Mouse (Mus musculus) intestine, embryonic 16.5 days (tissue): ENCODE measurements around the gene Sdk2. TPM values are rescaled to one million over a fixed set of nuclear protein-coding genes. Genes with fewer than 3 reads are reported as not detected.
A peak's percentile ranks its signal among the peaks of the same experiment; 100 is the strongest.

ENCODE experiments used
- ATAC-seq: fragments of 200-750 bp; cut with Nextera tagmentation; 2 replicates; pipeline ENCODE4 v1.8.0; 2017; ENCODE audit warnings: moderate TSS enrichment, moderate library complexity
- H3K27ac ChIP-seq: fragments of 300-500 bp; sonication (generic); 2 replicates; pipeline ENCODE4 v1.5.1; 2014; ENCODE audit warnings: mild to moderate bottlenecking, low read length
- H3K27me3 ChIP-seq: fragments of 300-500 bp; sonication (generic); replicated peaks from 2 replicates; pipeline ENCODE4 v1.6.1; 2014; ENCODE audit warnings: low read length, control low read depth, mixed read lengths; ENCODE audit not compliant: control insufficient read depth, insufficient read depth
- H3K36me3 ChIP-seq: fragments of 300-500 bp; sonication (generic); 2 replicates; pipeline ENCODE4 v1.6.1; 2014; ENCODE audit warnings: low read length, control low read depth; ENCODE audit not compliant: control insufficient read depth, insufficient read depth
- H3K4me1 ChIP-seq: fragments of 300-500 bp; sonication (generic); 2 replicates; pipeline ENCODE4 v1.6.1; 2014; ENCODE audit warnings: low read length, control low read depth, mixed read lengths; ENCODE audit not compliant: control insufficient read depth, insufficient read depth
- H3K4me2 ChIP-seq: fragments of 300-500 bp; sonication (generic); 2 replicates; pipeline ENCODE4 v1.6.1; 2014; ENCODE audit warnings: low read depth, low read length, control low read depth
- H3K4me3 ChIP-seq: fragments of 300-500 bp; sonication (generic); 2 replicates; pipeline ENCODE4 v1.5.1; 2014; ENCODE audit warnings: mild to moderate bottlenecking, low read length
- H3K9ac ChIP-seq: fragments of 300-500 bp; sonication (generic); 2 replicates; pipeline ENCODE4 v1.6.1; 2014; ENCODE audit warnings: low read depth, low read length
- H3K9me3 ChIP-seq: fragments of 300-500 bp; sonication (generic); 2 replicates; pipeline ENCODE4 v1.6.1; 2016; ENCODE audit warnings: low read length, control low read depth; ENCODE audit not compliant: control insufficient read depth
- WGBS: fragments of 180-500 bp; shearing (Covaris S2); extraction: QIAGEN DNeasy Blood & Tissue Kit; methylation state at CpG from one replicate; pipeline ENCODE4 v1.1.7; 2014; 5-methylcytosine and 5-hydroxymethylcytosine counted together
- polyA plus RNA-seq: library from polyadenylated mRNA; unstranded; fragments of >200 nt; fragmentation: Nextera tagmentation; extraction: Ambion mirVana; gene quantifications from 2 replicates; pipeline ENCODE4 v1.2.1, GENCODE M21; 2015

Sdk2 gene
- polyA plus RNA-seq, 1 experiment from 2014 or later, result 1.5 TPM

DNA sequence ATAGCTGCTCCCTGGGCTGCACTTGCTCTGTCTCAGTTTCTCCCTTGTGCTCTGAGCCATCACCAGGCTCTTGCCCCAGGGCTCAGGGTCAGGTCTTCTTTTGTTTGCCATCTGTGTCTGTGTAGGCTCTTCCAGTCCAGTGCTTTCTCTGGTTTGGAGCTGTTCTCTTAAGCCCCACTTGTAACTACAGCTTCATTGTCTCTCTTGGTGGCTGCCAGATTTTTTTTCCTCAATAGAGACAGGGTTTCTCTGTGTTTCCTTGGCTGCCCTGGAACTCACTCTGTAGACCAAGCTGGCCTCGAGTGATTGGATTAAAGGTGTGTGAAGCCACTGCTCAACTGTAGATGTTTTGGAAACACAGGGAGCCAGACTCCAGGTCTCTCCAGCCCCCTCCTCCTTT lies 247.8 kb downstream of the Sdk2 start:
- H3K4me3 ChIP-seq, result no peak overlapping the region
- no peak for ATAC-seq
- no peak overlapping the region for H3K4me2 ChIP-seq
- H3K36me3 ChIP-seq, result no peaks in the 10 kb centered on the region
- no peak overlapping the region for H3K9ac ChIP-seq
- no peak overlapping the region for H3K27ac ChIP-seq
- peaks cover 10% of the 10 kb centered on the region for H3K4me1 ChIP-seq
- no peaks in the 10 kb centered on the region for H3K27me3 ChIP-seq
- WGBS, result 41% methylated on average over 1 of the region's 1 CpGs
- no peaks in the 10 kb centered on the region for H3K9me3 ChIP-seq

DNA sequence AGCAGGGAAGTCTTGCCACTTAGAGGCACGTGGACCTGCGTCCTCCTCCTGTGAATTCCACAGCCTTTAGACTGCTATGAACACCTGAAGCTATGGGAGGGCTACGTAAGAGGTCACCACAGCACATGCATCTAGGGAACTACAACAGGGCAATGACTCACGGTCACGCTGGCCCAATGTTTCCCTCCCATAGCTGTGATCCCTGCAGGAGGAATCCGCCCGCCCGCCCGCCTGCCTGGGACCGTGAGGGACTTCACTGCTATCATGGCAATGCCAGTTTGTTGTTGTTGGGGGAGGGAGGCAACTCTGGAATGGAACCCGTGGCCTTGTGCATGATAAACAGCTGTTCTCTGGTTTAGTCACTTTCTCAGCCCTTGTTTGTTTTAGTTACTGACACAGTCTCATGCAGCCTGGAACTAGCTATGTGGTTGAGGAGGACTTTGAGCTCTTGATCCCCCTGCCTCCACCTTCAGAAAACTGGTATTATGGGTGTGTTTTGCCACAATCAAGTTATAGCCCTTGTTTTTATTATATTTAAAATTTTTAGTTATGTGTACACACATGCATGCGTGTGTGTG lies 249.8 kb downstream of the Sdk2 start:
- Histone ChIP-seq H3K4me1 (peaks cover 10% of the 10 kb centered on the region), H3K9me3 (no peaks in the 10 kb centered on the region), H3K27ac (peak overlapping the region; percentile 29; the same call in 1 of the 2 replicates), H3K36me3 (no peaks in the 10 kb centered on the region), H3K9ac (no peak overlapping the region), H3K27me3 (no peaks in the 10 kb centered on the region), H3K4me3 (no peak overlapping the region), H3K4me2 (no peak overlapping the region)
- 55% methylated on average over 12 of the region's 12 CpGs for WGBS
- peak; percentile 62 for ATAC-seq

DNA sequence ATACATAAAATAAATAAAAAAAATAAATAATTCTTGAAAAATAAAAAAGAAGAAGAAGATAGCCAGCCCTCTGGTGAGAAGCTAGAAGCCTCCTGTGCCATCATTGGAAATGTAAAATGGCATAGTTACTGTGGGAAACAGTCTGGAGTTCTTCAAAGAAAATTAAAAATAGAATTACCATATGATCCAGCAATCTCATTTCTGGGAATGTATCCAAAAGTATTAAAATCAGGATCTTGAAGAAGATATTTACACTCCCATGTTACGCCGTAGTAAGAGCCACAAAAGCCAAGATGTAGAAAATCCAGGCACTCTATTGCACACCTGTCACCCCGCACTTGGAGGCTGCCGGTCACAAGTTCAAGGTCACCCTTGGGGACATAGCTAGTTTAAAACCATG lies 250.4 kb downstream of the Sdk2 start:
- no peak overlapping the region for H3K4me3 ChIP-seq
- no peak overlapping the region for H3K9ac ChIP-seq
- H3K4me1 ChIP-seq, result peaks cover 14% of the 10 kb centered on the region
- no peaks in the 10 kb centered on the region for H3K36me3 ChIP-seq
- no peaks in the 10 kb centered on the region for H3K9me3 ChIP-seq
- 0 out of 2 replicates have a peak overlapping the region, but pooled peaks have one; percentile 29 for H3K27ac ChIP-seq
- no peak for ATAC-seq
- H3K27me3 ChIP-seq, result no peaks in the 10 kb centered on the region
- no peak overlapping the region for H3K4me2 ChIP-seq
- 52% methylated on average over 4 of the region's 4 CpGs for WGBS

DNA sequence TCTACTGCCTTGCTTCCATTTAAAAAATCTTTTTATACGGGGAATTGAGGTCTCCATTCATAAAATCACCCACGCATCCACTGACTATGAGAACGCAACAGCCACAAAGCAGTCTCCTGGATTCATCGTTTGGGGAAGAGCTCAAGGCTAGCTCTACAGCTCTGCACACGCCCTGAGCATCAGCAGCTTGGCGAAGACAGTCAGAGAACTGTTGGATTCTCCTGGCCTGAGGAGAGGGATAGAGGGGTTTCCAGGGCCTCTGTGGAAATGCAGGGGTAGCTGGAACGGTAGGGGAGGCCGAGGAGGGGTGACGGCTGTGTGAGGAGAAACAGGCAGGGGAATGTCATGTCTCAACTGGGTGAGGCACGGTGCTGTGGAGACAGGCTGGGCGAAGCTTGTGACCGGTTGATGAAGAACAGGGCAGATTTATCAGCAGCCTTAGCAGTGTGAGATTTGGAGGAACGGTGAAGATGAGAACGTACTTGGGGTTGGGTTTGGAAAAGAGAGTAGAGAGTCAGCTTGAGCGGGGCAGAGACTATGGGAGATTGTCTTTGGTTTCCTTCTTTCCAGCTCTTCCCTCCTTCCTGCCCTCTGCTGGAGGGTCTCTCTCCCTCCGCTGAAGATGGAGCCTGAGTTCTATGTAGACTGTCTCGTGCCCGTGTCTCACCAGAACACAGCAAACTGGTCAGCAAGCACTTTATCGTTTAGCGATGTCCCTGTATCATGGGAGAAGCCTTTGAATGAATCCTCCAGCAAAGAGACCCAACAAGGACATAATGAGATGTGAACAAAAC lies 255.1 kb downstream of the Sdk2 start:
- peaks cover 20% of the 10 kb centered on the region for H3K4me1 ChIP-seq
- H3K9ac ChIP-seq, result no peak overlapping the region
- WGBS, result 42% methylated on average over 20 of the region's 20 CpGs
- no peaks in the 10 kb centered on the region for H3K27me3 ChIP-seq
- peak overlapping the region; percentile 55; the same call in 1 of the 2 replicates for H3K27ac ChIP-seq
- H3K9me3 ChIP-seq, result no peaks in the 10 kb centered on the region
- peak; percentile 37 for ATAC-seq
- no peak overlapping the region for H3K4me2 ChIP-seq
- H3K36me3 ChIP-seq, result no peaks in the 10 kb centered on the region
- H3K4me3 ChIP-seq, result no peak overlapping the region

DNA sequence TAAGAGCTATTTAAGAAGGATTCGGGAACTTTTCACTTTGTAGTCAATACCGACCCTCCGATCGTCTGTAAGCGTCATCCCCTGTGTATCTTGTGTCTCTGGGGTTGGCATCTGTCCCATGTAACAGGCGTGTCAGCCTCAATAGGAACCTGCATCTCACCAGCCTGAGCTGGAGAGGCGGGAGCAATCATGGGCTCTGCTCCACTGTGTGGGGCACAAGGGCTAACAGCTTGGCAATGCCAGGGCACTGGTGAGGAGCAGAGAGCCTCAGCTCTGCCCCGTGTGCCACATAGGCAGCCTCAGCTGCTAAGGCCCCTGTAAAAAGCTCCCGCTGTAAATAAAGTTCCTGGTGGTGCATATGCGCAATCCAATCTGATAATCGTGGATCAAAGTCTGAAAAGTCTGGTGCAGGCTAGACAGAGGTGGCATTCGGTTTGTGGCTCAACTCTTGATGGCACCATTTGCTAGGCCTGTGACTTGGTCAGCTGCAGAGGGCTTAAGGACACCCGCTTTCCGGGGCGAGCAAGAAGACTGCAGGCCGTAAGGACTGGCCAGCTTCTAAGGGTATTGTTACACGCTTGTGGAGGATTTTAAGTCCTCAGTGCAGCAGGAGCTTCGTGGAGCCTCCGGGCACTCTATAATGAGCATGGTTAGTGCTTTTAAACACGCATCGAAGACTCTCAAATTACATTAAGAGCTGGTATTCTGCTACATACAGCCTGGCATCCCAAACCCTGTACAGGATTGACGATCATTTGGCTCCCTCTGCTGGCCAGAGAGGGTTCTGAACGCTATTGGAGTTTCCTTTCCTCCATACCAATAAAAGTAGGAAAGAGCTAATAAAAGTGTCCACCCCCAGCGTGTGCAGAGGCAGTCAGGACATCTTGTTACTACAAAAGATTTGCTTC lies 256.0 kb downstream of the Sdk2 start:
- WGBS, result 46% methylated on average over 24 of the region's 24 CpGs

DNA sequence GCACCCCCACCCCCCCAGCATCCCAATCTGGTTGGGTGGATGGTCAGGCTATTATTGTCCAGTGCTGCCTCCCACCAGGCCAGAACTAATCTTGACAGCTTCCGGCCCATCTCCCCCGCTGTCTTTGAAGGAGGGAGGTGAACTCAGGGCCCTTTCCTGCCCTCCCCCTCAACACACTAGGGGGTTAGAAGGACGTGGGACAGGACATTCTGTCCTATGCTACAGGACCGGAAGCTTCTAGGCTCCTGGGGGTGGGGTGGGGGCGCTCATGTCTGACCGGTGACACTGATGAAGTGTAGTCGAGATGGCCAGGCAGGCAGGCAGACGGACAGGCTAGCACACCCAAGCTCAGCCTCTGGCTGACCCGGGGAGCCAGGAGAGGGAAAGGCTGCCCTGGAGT lies 259.8 kb downstream of the Sdk2 start:
- Histone ChIP-seq H3K4me3 (no peak overlapping the region), H3K9me3 (no peaks in the 10 kb centered on the region), H3K27ac (peak overlapping the region; percentile 23), H3K36me3 (no peaks in the 10 kb centered on the region; the same call in 1 of the 2 replicates), H3K4me1 (peaks cover 32% of the 10 kb centered on the region), H3K9ac (0 out of 2 replicates have a peak overlapping the region, but pooled peaks have one; percentile 16), H3K27me3 (no peaks in the 10 kb centered on the region), H3K4me2 (no peak overlapping the region)
- ATAC-seq, result no peak
- 39% methylated on average over 9 of the region's 9 CpGs for WGBS

More for the DNA sequence above, 256.0 kb downstream of the Sdk2 start:
- H3K36me3 ChIP-seq, result no peaks in the 10 kb centered on the region
- no peak overlapping the region for H3K4me3 ChIP-seq
- H3K9me3 ChIP-seq, result no peaks in the 10 kb centered on the region
- no peak overlapping the region for H3K9ac ChIP-seq
- H3K27ac ChIP-seq, result 0 out of 2 replicates have a peak overlapping the region, but pooled peaks have one; percentile 55
- peaks cover 23% of the 10 kb centered on the region for H3K4me1 ChIP-seq
- no peak overlapping the region for H3K4me2 ChIP-seq
- no peaks in the 10 kb centered on the region for H3K27me3 ChIP-seq
- ATAC-seq, result peak; percentile 82

DNA sequence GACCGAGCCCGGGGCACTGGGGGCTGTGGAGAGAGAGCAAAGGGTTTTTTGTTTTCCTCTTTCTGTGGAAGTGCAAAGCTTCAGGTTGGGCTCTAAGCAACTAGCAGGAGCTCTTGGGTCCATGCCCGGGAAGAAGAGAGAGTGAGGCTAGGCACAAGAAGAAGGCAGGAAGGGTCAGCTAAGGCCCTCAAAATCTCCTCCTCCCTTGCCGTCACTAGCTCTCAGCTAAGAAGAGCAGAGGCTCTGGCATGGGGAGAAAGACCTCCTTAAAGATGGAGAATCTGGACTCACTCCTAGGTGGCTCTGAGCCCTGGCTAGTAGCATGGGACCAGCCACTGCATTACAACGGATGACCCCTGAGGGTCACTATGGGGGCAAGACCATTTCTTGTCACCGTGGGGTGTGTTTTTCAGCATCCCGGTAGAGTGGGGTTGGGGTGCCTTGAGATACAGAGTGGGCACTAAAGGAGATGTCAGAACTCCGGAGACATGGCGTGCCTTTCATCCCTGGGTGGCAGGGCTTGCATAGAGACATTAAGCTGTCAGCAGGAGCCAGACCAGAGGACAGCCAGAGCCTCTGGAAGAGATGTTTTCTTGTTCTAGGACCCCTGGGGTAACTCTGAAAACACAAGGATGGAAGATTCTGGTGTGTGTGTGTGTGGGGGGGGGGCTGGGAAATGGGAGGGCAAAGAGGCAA lies 260.3 kb downstream of the Sdk2 start:
- Histone ChIP-seq H3K9me3 (no peaks in the 10 kb centered on the region), H3K27me3 (no peaks in the 10 kb centered on the region), H3K36me3 (no peaks in the 10 kb centered on the region; the same call in 1 of the 2 replicates), H3K4me2 (no peak overlapping the region), H3K4me1 (peaks cover 32% of the 10 kb centered on the region), H3K4me3 (no peak overlapping the region), H3K27ac (peak overlapping the region; percentile 23), H3K9ac (no peak overlapping the region)
- WGBS, result 54% methylated on average over 9 of the region's 9 CpGs
- ATAC-seq, result no peak

DNA sequence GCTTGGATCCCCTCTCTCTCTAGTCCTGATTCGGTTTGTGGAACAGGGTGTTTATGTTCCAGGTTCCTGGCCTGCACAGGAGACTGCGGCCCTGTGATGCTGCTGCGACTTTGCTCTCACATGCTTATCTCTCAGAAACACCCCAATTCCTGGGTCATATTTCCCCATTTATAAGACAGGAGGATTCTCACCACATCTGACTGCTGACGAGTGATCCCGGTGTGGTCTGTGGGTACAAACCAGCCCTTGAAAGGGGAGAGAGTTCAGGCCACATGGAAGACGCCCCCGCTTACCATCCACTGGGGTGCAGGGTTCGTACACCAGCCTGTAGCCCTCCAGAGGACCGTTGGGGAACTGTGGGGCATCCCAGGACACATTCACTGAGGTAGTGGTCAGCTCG lies 260.9 kb downstream of the Sdk2 start:
- H3K27ac ChIP-seq, result peak overlapping the region; percentile 61
- H3K4me1 ChIP-seq, result peaks cover 30% of the 10 kb centered on the region
- no peak for ATAC-seq
- no peaks in the 10 kb centered on the region; the same call in 1 of the 2 replicates for H3K36me3 ChIP-seq
- H3K4me2 ChIP-seq, result no peak overlapping the region
- 67% methylated on average over 10 of the region's 10 CpGs for WGBS
- H3K27me3 ChIP-seq, result no peaks in the 10 kb centered on the region
- H3K9me3 ChIP-seq, result no peaks in the 10 kb centered on the region
- no peak overlapping the region for H3K4me3 ChIP-seq
- H3K9ac ChIP-seq, result no peak overlapping the region
